Mouse (Mus musculus) CH12.LX (cell line): ENCODE measurements around the gene Vps45.

Experiments used
- BHLHE40 ChIP-seq: IDR thresholded peaks from 2 replicates; pipeline ENCODE4 v1.6.1; 2011; ENCODE audit warnings: mild to moderate bottlenecking, low read depth, low read length, improper control_type of control experiment
- HCFC1 ChIP-seq: IDR thresholded peaks from 2 replicates; pipeline ENCODE4 v1.6.1; 2012; ENCODE audit warnings: low read depth, mild to moderate bottlenecking, inconsistent platforms, low read length, improper control_type of control experiment
- JUN ChIP-seq: IDR thresholded peaks from 2 replicates; pipeline ENCODE4 v1.6.1; 2011; ENCODE audit warnings: low read depth, mild to moderate bottlenecking, low read length, improper control_type of control experiment, moderate library complexity; ENCODE audit not compliant: insufficient read depth
- JUND ChIP-seq: conservative IDR thresholded peaks from 2 replicates; pipeline ENCODE4 v1.6.1; 2011; ENCODE audit warnings: low read depth, low read length, improper control_type of control experiment
- MAX ChIP-seq: IDR thresholded peaks from 2 replicates; pipeline ENCODE4 v1.6.1; 2011; ENCODE audit warnings: low read length, improper control_type of control experiment
- POLR2A ChIP-seq: IDR thresholded peaks from 2 replicates; pipeline ENCODE4 v1.6.1; 2011; ENCODE audit warnings: low read depth, mild to moderate bottlenecking, improper control_type of control experiment, low read length

DNA sequence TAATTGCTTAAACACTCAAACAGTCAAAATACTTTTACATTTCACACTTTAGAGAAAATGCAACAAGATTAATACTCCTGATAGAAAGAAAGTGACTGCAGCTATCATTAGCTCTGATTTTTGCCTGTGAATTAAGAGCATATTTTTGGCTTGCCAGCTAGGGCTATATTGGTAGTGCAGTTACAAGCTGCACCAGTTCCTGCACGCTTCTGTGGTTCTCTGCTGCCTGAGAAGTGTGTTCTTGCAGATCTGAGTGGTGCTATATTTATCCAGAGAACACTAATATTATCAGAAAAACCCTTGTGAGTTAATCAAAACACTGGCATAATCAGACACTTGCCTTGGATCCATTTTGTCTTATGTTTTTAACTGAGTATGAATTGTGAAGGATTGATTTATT is 15.2 kb downstream of the Vps45 start:
- TF ChIP-seq MAX (no peak), POLR2A (no peak), JUN (no peak), HCFC1 (no peak), JUND (no peak), BHLHE40 (no peak)
